Mouse (Mus musculus): Measurements from ENCODE around the gene Tbc1d10a.

DNA sequence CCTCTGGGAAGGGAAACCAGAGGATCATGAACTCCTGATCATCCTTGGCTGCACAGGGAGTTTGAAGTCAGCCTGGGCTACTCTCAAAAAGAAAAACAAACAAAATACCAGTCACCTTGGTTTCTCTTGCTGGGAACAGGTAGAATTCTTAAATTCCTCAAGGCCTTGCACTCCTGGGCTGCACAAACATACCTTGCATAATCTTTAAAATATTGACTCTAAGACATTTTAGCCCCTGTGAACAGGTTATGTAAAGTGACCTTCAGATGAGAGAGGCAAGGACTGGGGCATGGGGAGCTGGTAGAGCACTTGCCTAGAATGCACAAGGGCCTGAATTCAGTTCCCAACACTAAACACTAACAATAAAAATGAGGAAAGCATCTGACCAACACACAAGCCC lies 45.1 kb upstream of the Tbc1d10a start:
- TF ChIP-seq POLR2A (IDR thresholded peaks at IDR 0.05; ENCODE audit: borderline replicate concordance, extremely low read depth, insufficient read depth, insufficient read length, poor library complexity, severe bottlenecking) (no peak), CTCF (IDR thresholded peaks at IDR 0.05; ENCODE audit: borderline replicate concordance, extremely low read depth, insufficient read depth, insufficient read length) (no peak)

Measured in brain, embryonic 14.5 days (tissue).